Mouse (Mus musculus) thymus, postnatal 14 days (tissue): ENCODE data around the gene Cdkl3.

Experiments
- DNase-seq: peaks from one replicate; pipeline ENCODE4 v3.0.0; 2021

The Cdkl3 gene

DNA sequence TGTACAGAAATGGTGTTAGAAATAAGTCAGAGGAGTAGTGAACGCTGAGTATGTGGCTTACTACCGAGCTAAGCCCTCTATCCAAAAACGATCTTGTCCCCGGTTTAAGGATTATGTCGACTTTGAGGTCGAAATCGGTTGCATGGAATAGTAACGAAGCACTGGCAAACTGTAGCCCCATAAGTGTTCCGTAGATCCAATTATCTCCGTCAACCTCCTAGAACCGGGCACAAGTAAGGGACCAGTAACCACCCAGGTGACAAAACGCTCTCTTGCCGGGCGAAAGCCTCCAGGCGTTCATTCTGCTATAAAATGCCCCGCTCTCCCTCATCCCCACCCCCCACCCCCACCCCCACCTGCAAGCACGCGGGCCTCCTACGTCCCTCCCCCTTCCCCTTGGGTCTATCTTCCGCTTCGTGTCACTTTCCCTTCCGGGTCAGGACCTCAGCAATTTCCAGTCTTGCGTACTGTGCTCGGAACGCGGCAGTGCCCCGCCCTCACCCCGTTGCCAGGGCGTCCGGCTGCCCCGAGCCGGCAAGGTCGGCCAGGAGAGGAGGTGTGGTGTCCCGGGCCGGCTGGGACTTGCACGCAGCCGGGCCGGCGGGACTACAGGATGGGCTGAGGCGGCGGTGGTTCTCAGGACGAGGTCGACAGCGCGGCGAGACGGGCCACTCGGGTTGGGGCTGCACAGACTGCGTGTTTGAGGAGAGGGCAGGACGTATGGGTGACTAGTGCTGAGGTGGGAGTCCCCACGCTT, at the start of gene Cdkl3:
TSS of gene Cdkl3 (plus strand) at position 450 of the 757 bp plus-strand sequence.
- peak; percentile 95 for DNase-seq

DNA sequence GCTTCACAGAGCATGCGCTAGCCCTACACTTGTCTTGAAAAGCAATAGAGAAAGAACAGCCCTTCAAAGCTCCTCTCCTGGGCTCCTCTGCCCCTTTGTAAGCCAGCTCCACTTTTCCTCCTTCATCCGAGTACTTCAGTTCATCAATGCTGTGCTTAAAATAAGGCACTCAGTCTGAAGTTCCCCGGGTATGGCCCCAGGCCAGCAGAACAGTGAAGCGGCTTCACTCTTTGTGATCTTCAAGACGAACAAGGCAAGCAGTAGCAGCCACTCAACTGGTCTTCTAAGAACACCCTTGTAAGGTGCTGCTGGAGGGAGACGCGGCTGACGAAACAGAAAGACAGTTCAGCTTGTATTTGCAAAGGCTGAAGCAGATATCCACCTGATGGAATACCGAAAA, 47.9 kb upstream of the Cdkl3 start:
- no peak for DNase-seq

DNA sequence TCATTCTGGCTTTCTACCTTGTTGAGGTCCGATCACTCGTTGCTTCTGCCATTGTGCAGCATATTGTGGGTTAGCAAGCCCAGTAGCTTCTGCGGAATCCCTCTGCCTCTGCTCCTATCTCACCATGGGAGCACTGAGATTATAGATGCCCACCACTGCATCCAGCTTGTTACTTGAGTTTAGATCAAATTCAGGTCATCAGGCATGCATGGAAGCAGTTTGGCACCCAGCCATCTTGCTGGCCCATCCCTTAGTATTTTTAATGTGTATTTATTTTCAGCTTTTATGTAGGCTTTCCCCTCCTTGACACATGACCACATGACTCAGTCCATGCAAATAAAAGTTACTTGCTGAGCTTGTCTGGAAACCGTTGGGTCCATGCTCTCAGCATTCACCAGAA, 46.3 kb upstream of the Cdkl3 start:
- no peak for DNase-seq

DNA sequence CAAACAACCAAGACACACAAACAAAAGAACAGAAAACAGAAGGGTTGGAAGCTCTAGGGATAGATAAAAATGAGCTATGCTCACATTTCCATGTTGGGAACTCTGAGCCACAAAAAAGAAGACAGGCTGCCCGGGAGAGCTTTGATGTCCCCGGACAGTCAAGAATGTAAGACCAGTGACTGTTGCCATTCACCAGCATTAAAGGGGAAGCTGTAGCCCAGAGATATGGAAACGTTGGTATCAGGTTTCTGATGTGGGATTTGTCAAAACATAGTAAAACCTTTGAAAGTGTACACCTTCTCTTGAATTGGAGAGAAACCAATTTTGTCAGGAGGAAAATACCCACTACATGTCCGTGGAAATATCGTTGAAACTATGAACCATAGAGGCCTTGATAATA, 44.5 kb upstream of the Cdkl3 start:
- no peak for DNase-seq

DNA sequence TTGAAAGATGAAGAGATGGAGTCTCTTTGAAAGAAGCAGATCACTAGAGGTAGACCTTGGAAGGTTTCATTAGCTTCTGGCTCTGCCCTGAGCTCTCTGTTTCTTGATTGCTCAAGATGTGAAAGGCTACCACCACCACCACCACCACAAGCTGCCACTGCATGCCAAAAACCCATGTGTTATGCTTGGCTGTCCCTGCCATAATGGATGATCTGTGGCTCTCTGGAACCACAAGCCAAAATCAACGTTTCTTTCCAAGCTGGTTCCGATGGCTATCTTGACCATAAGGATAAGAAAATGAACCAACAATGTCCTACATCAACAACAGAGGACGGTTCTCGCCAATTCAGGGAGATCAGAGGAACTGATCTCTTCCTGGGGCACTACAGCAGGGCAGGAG, 44.0 kb upstream of the Cdkl3 start:
- DNase-seq, result no peak

DNA sequence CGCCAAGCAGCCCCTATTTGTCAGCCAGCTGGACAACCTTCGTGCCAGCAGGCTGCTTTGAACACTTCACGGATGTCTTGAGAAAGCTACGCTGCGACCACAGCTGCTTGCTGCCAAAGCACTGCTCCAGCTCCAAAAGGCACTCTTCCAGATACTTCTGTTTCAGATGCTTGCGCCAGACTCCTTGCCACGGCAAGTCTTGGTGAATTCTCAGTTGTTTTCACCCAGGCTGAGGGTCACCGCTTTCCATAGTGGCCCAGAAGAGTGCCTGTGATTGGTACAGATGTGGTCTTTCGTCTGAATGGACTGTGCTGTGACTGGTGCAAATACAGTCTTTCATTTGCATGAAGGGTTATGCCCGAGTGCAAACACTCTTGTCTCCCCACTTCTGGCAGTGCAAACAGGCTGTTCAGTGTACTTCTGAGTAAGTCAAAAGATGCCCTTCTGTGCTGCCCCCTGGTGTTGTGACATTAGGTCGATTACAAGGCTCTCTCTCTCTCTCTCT, 43.0 kb upstream of the Cdkl3 start:
- DNase-seq, result peak; percentile 66

DNA sequence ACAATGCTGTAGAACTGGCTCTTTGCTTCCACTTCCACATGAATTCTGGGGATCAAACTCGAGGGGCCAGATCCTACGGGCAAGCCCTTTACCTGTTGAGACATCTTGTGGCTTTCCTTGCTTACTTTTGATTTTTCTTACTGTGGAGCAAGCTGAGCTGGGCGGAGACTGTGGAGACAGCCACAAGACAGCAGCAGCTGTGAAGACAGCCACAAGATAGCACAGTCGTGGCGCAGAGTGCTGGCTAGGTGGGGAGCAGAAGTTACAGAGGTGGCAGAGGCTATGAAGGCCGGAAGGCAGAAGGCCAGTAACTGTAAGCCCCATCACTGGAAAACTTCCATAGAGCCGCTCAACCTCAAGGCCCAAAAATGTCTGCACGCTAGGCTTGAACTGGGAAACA, 42.3 kb upstream of the Cdkl3 start:
- DNase-seq, result peak; percentile 76

DNA sequence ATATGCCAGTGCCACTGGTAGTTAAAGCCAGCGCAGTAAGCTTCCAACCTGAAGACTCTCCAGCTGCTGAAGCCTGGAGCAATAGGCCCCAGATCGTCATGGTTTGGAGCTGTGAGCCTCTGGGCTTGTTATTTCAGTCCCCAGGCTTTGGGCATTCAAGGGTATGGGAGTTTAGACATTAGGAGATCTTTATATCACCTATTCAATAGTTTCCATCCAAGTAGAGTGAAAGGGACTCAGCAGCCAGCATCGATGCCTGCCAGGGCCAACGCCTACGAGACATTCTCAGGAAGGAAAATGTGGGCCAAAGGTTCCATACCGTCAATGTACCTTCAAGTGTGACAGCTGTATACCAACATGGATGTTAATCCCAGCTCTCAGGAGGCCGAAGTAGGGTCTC, 41.7 kb upstream of the Cdkl3 start:
- no peak for DNase-seq

DNA sequence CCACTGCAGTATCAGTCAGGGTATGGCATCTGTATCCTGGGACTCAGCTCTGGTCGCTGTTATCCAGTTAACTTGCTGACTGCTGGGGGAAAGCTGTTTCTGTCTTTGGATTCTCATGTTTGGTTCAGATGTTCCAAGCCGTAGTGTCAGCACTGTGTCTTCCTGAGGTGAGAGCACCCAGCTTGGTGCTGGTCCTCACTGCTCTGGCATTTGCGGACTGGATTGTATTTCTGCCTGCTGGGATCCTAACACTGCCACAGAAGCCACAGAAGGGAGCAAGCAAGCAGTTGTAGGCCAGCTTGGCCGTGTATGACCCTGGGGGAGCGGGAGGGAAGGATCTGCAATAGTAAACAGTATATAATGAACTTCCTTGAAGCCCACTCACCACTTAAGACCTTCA, 37.4 kb upstream of the Cdkl3 start:
- DNase-seq, result no peak

DNA sequence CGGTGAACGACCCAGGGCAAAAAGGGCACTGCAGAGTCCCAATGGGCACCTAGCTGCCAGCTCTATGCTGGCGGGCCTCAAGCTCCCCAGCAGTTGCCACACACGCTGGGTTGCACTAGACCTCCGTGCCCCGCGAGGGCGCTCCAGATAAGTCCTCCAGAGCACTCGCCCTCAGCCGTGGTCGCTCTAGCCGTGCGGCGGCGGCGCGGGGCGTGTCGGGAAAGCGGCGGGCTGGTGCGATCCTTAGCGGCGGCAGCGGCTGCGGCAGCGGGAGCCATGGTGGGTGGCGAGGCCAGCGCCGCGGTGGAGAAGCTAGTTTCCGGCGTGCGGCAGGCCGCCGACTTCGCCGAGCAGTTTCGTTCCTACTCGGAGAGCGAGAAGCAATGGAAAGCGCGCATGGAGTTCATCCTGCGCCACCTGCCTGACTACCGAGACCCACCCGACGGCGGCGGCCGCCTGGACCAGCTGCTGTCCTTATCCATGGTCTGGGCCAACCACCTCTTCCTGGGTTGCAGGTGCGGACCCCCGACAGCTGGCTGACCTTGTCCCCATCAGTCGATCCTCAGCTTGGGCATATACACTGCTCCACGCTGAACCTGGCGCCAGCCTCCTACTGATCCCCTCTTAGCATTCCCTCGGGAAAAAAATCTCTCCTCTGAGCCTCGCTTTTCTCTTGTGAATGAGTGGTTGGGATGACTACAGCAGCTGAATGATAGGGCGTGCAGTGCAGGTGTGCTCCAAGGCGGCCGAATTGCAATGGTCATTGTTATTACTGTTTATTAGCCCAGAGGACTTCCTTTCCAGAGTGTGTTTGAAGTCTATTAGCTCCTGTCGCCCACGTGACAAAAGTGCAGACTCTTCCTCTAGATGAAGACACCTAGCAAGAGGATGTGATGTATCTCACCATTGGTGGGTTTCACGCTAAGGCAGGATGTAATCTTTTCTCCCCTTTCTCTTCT, 36.3 kb upstream of the Cdkl3 start, which contains the start of gene Cdkn2aipnl:
TSS of gene Cdkn2aipnl (plus strand) at position 219 of the 959 bp plus-strand sequence.
- DNase-seq, result peak; percentile 99

DNA sequence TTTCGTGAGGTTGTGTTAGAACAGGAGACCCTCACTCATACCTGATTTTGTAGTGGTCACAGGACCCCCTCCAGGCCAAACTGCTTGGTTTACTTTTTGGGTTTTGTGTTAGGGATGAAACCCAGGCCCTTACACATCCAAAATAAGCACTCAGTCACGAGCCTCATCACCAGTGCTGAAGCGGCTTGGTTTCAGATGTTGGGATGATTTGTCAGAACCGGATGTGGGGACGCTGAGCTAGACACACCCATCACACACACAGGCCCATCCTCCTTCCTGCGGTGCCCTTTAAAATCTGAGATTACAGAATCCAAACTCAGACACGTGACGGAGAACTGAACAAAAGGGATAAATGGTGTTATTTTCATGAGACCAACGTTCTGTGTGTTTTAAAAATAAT, 35.1 kb upstream of the Cdkl3 start:
- peak; percentile 44 for DNase-seq

DNA sequence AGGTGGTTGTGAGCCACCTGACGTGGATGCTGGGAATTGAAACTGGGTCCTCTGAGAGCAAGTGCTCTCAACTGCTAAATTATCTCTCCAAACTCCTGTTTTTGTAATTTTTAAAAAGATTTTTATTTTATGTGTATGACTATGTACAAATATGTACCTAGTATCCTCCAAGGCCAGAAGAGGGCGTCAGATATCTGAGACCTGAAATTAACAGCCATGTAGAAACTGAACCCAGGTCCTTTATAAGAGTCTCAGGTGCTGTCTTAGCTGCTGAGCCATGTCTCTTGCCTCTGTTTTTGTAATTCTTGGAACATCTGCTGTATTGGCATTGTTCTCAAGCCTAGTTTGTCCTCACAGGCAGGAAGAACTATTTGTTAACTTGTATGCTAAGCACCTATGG, 34.5 kb upstream of the Cdkl3 start:
- DNase-seq, result no peak

DNA sequence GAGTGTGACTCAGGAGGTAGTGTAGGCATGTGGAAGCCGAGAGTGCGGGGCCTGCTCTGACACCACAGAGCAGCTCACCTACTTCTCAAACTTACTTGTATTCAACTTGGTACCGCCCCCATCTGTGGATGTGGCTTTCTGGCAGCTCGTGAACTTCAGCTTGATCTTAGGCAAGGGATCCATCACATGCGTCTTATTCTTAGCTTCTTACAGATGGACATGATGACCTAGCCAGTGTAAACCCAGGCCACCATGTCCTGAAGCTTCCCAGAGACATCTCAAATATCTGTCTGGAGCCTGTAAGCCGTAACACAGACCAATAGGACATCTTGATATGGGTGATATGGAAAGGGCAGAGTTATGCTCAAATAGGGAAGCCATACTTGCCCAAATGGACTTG, 32.4 kb upstream of the Cdkl3 start:
- DNase-seq, result no peak

DNA sequence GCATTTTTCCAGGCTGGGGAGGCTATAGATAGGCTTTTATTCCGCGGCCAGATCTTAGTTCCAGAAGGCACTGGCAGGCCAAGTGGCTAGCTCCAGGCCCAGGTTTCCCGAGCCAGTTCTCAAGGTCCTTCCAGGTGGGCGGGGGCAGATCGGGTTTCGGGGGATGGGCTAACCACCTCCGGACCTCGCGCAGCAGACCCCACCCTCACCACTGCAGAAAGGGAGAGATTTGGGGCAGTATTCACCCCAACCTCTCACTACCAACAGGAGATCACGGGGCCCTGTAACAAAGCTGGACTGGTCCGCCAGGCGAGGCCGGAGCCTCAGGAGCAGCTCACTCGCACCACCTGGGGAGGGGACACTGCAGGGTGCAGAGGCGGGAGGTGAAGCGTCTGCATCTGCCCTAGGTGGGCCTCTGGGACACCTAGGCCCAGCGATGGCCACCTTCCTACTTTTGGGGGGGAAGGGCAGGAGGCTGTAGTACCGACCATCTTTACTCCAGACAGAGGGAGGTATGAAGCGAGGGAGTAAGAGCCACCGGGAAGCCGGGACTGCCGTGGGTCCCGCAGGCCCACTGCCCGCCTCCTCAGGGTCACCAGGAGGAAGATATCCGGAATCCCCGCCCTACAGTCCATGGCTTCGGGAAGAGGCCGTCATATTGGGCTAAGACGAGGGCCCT, 4.3 kb upstream of the Cdkl3 start:
- no peak for DNase-seq

DNA sequence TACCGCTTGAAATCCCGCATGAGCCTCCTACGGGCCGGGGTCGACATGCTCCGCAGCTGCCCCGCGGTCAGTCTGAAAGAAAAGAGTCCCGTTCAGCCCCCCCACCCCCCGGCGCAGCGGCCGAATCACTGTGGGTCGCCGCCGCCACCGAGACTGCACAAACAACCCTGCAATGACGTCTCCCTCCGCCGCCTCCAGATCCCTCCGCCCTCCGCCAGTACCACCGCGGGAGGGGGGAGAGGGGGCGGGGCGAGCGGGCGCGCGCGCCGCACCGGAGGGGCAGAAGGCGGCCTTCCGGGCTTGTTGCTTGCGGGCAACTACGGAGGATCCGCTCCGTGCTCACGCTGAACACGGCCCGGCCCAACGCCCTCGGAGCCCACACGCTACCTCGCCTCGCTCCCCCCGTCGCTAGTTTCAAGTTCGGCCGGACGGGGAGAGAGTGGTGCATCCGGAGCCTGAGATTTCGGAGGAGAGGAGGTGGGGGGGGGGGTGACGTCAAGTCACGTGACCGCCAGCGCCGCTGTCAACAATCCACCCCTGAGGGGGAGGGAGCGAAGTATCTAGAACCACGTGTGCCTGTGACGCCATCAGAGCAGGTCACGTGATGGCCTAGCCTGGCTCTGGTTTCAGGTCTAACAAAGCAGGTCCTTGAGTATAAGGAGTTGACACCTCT, 3.6 kb upstream of the Cdkl3 start, which contains the start of gene Ube2b:
TSS of gene Ube2b (minus strand) at position 473 of the 673 bp plus-strand sequence.
- peak; percentile 95 for DNase-seq

DNA sequence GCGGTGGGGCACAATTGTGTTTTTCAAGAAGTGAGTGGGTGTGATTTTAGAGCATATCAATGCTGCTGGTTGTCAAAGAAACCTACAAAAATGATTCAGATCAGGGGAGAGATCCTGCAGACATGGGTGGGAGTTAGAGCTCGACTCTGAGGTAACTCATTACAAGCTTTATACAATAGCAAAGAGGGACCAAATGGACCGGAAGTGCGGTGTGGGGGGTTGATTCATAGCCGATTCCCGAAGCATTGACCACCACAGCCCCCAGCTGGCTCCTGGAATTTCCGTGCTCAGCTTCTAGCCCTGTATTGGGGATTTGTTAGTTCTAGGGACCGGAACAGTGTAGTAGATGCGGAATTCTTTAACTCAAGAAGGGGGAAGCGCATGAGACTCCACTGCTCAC, 2.7 kb upstream of the Cdkl3 start:
- DNase-seq, result peak; percentile 15

DNA sequence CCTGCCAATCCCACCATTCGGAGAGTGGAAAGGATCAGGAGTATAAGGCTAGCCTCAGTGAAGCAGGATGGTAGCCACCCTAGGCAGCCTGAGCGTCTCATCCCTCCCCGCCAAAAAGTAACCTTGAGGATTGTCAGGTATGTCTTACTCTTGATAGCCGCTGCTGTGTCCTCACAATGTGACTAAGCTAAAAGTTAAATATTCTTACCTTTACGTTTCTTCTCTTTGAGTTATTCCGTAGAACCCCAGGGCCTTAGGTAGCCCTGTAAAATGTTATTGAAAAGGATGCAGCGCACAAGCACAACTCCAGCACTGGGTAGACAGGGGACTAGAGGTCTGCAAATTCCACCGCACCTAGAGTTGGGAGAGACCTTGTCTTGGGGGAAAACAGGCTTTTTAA, 2.2 kb upstream of the Cdkl3 start:
- no peak for DNase-seq

DNA sequence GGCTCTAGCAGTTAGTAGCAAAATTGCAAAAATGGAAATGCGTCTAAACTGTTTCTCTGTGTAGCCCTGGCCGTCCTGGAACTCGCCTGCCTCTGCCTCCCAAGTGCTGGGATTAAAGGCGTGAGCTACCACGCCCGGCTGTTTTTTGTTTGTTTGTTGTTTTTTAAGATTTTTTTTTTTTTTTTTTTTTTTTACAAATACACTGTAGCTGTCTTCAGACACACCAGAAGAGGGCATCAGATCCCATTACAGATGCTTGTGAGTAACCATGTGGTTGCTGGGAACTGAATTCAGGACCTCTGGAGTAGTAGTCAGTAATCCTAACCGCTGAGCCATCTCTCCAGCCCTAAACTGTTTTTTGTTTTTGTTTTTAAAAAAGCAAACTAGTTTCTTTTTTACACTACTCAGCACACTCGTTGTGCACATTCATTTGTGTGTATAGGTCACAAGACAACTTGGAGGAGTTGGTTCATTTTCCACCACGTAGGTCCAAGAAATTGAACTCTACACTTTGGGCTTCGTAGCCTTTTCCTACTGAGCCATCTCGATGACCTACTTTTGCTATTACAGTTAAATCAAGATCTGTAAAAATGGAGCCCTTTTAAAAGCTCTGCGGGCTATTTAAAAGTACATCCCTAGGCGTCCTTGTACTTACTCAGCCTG, 1.0 kb upstream of the Cdkl3 start:
- no peak for DNase-seq

DNA sequence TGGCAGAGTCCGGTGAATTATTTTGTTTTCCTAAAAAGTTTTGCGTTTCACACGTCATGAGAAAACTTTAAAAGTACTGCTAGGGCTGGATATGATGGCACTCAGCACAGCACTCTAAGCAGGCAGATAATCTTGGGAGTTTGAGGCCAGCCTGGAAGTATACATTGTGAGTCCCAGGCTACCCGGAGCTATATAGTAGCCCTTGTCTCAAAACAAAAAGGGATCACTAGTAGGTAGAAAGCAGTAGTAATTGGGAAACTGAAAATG, 583 bp upstream of the Cdkl3 start:
- no peak for DNase-seq

DNA sequence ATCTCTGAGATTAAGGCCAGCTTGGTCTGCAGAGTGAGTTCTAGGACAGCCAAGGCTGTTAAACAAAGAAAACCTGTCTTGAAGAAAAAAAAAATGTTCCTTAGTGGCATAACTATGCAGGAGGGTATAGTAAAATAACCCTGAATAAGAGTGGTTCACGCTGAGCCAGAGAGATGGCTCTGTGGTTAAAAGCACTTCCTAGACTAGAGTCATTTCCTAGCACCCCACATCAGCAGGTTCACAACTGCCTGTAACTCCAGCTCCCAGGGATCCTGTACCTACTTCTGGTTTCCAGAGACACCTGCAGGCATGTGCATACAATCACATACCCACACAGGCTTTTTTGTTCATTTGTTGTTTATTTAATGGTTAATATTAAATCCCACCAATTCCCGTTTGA, 1.6 kb downstream of the Cdkl3 start:
- DNase-seq, result no peak

DNA sequence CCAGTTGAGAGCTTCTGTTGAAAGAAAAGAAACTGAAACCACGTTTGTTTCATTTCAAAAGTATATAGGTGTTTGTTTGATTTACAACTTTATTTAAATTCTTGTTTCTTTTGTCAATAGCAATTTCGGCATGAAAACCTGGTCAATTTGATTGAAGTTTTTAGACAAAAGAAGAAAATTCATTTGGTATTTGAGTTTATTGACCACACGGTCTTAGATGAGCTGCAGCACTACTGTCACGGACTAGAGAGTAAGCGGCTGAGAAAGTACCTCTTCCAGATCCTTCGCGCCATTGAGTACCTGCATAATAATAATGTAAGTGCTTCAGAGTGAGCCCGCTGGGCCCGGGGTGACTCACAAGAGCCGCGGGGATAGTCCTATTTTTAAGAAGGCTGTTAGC, 7.0 kb downstream of the Cdkl3 start:
- DNase-seq, result no peak

DNA sequence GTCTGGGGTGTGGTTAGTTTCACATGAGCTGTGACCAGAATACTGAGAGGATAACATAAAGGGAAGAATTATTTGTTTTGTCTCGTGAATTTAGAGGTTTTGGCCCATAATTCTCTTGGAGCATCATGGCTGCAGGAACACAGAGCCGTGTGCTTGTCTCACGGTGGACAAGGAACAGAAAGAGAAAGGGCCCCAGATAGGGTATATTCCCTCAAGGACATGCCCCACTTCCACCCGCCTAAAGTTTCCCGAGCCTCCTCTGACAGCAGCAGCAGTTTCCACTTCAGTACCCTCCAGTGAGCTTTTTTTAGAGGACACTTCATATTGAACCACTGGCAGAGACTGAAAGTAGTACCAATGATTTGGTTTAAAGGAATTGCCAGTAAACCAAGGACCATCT, 7.5 kb downstream of the Cdkl3 start:
- no peak for DNase-seq
